Mouse (Mus musculus): ENCODE data around the gene Cav1.

The Cav1 gene

DNA sequence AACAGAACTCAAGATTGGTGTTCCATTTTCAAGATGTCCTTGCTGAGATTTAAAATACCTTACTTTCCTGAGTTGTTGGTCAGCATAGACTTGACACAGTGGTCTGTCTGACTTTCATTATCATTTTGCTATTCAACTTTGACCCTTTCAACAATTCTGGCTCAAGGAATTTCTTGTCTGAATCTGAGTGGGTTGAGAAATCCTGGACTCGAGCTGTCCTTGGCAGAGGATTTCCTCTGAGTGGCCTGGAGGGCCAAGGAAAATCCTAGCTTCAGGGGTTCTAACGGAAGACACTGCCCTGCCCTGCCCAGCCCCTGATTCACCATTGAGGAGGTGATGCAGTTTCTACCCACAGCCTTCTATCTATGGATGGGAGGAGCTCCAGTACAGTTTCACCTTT is 2.5 kb downstream of the Cav1 start:
- no peak for TF ChIP-seq GATA4 (IDR thresholded peaks at IDR 0.05; ENCODE audit: insufficient replicate concordance, low read length)

DNA sequence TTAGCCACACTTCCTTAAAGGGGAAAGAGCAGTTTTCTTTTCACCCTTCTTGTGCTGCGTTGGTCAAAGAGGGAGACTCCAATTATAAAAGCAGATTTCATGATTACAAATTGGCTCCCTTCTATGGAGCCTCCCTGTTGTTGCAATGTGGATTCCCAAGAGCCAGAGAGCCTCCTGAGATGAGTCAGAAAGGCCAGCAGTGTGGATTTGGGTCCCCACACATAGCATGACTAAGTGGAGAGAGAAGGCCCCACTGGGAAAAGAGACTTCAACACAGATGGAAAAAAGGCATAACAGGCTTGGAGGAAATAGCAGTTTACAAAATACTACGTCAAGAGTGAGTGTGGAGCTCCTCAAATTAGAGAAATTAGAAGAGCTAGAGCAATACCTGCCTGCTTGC is 3.1 kb downstream of the Cav1 start:
- no peak for TF ChIP-seq GATA4 (IDR thresholded peaks at IDR 0.05; ENCODE audit: insufficient replicate concordance, low read length)

DNA sequence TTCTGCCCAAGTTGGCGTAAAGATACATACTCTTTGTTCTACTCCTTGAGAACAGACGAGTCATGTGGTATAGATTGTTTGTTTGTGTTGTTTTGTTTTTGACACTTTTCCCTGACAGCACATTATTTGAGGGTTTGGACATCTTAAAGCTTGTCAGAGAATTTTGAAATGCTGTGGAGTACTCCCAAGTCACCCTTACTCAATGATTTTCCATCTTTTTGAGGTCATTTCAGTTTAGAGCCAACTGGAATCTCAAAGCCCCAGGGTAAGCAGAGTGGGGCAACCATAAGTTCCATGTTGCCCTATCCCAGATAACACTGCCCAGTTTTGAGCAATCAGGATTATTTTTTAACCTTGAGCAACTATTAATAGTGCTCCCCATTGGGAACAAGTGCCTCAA is 8.1 kb downstream of the Cav1 start:
- TF ChIP-seq GATA4 (IDR thresholded peaks at IDR 0.05; ENCODE audit: insufficient replicate concordance, low read length) = no peak

DNA sequence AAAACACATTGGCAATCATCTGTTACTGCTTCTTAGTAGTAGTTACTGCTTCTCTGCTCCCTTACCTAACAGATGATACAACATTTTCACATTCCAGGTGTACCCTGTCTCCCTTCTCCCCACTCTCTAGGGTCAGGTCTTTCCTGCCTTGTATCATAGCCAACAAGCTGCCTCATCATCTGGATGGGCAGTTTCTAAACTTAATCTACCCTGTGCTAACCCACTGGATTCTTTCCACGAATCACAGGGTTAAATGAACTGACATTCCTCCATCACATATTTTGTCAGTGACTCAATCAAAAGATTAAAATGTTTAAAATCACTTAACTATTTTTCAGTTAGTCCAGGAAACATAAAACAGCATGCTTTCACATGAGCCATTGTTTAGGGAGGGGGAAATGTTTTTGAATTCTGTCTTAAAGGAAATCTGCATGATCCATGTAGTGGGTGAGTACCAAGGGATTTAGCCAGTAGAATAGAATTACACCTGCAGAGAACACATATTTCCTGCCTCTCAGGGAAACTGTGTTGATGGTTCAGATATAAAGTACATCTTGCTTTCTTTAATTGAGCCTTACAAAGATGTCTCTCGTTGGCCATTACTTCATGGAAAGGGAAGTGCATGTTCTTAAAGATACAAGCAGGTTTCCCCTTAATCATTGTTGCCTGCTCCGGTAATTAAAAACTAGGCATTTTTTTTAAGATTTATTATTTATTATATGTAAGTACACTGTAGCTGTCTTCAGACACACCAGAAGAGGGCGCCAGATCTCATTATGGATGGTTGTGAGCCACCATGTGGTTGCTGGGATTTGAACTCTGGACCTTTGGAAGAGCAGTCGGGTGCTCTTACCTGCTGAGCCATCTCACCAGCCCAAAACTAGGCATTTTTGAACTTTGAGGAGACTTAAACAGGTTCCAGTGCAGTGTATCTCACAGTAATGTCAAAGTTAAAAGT is 8.8 kb downstream of the Cav1 start:
- TF ChIP-seq GATA4 (IDR thresholded peaks at IDR 0.05; ENCODE audit: insufficient replicate concordance, low read length) = no peak

DNA sequence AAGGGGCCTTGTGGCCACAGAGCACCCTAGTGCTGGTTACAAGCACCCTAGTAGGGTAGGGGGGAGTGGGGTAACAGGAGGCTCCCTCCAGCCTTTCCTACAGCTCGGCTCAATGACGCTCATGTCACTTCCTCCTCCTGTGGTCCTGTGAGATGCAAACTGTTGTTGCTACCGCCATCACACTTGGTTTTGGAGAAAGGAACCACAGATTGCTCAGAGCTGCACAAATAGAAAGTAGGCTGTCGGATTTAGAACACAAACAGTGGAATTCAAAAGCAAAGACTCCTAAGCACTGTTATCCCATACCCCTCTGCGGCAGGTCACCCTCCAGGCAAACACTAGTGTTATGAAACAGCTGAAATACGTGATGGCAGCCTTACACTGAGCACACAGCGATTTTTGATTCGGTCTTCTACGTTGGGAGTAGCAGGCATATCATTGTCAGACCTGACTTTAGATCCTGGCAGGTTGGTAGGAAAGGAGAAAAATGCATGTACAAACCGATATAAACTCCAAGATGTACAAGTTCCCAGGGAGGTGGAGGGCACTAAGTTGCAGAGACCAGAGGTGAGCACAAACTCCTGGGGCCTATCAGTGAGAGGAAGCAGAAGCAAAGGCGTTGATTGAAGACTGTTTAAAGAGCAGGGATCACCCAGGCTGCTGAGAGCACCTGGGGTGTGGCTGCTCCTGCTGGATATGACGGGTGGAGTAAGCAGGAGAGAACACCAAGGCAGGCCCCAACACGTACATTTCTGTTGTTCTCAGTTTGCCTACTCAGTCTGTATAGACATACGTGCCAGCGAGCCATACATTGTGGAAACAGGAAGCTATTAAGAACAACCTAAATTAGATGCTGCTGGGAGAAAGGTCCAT is 10.4 kb downstream of the Cav1 start:
- no peak for TF ChIP-seq GATA4 (IDR thresholded peaks at IDR 0.05; ENCODE audit: insufficient replicate concordance, low read length)

DNA sequence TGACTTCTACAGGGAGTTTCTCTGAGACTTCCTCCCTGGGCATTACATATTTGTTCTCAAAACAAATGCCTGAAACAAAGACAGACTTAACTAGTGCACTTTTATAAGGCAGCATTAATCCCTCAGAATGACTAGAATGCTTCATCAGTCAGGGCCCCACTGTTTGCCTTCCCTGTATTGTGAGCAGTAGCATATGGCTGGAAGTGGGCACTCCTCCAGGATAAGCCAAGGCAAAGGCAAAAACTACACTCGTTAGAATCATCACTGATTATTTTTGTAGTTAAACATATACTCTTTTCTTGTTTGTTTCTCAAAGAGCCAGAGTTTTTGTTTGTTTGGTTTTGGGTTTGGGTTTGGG is 11.0 kb downstream of the Cav1 start:
- no peak for TF ChIP-seq GATA4 (IDR thresholded peaks at IDR 0.05; ENCODE audit: insufficient replicate concordance, low read length)

DNA sequence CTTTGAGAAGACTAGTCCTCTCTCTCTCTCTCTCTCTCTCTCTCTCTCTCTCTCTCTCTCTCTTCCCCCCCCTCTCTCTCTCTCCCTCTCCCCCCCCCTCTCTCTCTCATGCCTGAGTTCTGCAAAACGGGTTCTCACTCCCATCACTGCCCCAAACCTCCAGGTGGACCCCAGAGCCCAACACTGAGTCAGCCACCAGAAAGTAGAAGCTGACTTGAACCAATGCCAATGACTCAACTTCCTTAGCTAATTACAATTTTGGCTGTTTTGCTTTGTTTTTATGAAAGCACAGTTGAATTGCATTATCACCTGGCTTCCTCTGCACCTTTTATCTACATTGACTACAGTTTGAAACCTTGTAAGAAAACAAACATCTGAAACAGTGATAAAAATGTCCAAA is 11.8 kb downstream of the Cav1 start:
- TF ChIP-seq GATA4 (IDR thresholded peaks at IDR 0.05; ENCODE audit: insufficient replicate concordance, low read length) = no peak

DNA sequence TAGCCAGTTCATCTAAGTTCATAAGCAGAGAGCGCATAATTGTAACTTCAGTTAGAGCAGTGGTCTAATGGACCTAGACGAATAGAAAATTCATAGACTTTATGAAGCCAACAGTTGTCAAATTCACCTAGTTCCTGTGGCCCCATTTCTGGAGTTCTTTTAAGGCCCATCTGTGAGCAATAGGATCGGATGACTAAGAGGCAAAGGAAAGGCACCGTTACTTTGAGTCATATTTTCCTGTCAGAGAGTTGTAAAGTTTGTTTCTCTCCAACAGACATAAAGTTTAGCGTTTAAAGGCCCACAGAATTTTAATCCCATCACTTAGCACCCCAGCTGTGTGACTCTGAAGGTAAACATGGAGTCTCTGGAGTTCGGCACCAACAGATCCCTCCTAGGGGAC is 15.8 kb downstream of the Cav1 start:
- TF ChIP-seq GATA4 (IDR thresholded peaks at IDR 0.05; ENCODE audit: insufficient replicate concordance, low read length) = no peak

DNA sequence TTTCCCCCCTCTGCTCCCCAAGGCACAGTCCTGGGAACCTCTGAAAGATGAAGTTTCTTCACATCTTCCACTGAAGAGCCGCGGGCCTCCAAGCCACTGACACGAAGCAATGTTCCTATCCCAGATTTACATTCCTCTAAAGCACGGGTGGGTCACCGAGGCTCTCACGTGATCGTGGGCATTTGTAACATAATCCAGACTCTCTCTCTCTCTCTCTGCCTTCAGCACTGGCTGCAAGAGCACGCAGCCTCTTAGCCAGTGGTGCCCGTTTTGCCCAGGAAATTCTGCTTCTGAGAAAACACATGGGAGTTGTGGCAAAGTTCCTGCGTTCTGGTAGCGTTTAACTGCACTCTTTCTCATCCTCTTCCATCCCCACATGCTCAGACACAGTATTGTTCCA is 21.1 kb downstream of the Cav1 start:
- no peak for TF ChIP-seq GATA4 (IDR thresholded peaks at IDR 0.05; ENCODE audit: insufficient replicate concordance, low read length)

DNA sequence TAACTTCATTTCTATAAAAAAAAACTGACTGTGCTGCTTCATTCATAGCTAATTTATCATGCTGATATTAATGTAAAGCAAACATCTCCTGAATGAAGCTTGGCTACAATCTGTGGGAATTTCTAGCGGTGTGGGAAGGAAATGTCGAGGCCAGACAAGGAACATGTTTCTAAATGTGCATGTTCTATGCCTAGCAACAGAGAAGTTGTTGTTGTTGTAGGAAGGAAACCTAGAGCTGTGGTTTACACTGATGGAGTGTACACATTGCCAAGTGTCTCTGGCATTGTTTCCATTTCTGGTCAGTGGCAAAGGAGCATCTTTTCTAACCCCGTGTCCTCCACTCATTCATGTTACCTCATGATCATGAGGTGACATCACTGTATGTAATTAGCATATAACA is 23.7 kb downstream of the Cav1 start:
- TF ChIP-seq GATA4 (IDR thresholded peaks at IDR 0.05; ENCODE audit: insufficient replicate concordance, low read length) = no peak

DNA sequence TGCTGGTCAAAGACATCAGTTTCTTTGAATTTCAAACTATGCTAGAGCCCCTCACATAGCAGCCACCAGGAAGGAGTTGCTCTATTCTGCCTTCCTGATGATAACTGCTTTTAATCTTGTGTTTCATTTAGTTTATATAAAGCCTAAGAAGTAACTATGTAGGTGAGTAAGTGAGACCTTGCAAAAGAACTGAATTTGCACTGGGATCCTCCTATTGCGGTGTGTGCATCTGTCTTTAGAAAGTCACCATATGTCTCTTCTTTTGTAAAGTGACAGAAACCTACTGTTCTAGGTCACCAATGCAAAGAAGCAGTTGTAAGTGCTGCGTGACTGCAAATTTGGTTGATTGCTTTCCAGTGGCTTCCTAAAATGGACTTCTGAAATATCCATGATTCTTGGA is 31.6 kb downstream of the Cav1 start:
- no peak for TF ChIP-seq GATA4 (IDR thresholded peaks at IDR 0.05; ENCODE audit: insufficient replicate concordance, low read length)

DNA sequence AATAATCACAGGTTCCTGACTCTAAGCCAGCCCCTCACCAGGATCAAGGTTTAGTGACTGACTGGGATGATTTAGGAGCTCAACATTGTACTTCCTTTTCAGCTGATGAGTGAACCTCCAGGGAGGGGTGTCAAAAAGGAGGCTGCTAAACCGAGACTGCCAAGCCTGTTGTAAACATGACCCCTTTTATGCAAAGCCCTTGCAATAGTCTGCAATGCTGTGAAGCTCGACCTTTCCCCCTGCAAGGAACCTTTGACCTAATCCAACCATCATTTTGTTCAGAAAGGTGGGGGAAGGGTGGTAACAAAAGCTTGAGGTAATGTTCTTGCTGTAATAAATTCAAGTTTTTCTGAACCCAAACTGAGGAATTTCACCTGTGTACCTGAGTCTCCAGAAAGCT is 34.3 kb downstream of the Cav1 start:
- TF ChIP-seq GATA4 (IDR thresholded peaks at IDR 0.05; ENCODE audit: insufficient replicate concordance, low read length) = no peak

DNA sequence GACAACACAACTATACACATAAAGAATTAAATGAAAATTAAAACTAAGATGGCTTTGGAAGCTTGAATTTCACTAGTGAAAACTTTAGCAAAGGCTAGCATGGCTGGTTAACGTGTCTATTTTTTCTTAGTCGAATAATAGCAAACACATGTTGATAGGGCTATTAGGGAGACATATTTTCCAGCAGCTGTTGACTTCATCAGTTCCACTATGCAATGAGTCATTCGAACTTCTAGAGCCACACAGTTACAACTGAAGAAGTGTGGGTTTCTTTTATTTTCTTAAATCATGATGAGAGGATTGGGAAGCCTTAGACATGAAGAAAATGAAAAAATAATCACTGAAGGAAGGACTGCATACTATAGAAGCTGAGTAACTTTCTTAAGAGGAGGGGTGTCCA is 41.9 kb downstream of the Cav1 start:
- no peak for TF ChIP-seq GATA4 (IDR thresholded peaks at IDR 0.05; ENCODE audit: insufficient replicate concordance, low read length)

DNA sequence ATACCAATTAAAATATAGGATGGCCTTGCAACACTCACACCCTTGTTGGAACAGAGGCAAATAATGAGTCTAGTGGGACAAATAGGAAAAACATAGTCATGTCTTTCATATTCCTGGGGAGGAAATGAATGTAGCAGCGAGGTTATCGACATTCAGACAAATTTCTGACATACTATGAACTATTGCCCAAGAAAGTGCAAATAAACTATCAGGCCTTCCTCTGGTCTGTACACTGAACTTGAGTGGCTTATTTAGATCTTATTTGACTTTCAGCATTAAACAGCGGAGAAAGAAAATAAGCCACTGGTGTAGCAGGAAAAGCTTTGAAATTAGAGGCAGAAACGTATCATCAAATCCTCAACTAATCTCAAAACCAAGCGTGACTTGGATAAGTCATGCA is 44.7 kb downstream of the Cav1 start:
- TF ChIP-seq GATA4 (IDR thresholded peaks at IDR 0.05; ENCODE audit: insufficient replicate concordance, low read length) = no peak

DNA sequence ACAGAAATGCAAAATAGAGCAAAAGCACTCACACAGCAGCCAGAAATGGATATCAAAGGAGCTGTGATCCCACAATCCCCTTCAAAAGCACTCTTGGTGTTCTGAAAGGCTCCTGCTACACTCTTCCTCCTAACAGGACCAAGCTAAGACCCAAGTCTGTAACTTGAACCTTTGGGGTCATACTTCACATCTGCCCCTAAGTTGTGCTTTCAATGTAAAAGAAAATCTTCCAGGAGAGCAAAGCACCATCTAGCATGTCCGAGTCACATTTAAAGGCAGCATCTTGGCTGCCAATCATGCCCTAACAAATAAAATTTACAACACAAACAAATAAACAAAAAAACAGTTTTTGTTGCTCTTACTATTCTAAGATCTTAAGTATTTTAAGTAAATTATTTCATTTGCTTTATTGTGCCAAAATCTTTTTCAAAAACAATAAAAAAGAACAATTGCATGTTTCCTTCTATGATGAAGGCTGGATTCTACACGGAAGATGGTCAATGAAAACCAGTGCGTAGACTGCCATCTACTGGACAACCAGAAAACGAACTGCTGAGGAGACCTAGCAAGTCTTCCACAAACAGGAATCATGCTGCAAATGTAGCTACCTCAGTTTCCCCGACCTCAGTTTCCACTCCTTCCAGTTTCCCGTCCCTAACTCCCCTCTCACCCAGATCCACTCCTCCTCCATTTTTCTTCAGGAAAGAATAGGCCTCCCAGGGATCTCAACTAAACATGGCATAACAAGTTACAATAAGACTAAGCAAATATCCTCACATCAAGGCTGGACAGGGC is 53.0 kb downstream of the Cav1 start:
- TF ChIP-seq GATA4 (IDR thresholded peaks at IDR 0.05; ENCODE audit: insufficient replicate concordance, low read length) = no peak

Data from liver, adult (tissue).